14 mouse cellular contexts compared by ENCODE assay signal in genomic region chr3:34561709-34562108, GRCm38 (mm10).
DNase-seq lines count a peak whose midpoint lies in the region; ATAC-seq and TF ChIP-seq lines count a peak whose summit lies in the region.
"Had no signal": no experiment of that assay in that cellular context is flagged by ENCODE, and none has a peak within 500 bp of the region (broad histone marks: within the 10 kb centered on the region; RNA-seq: fewer than 3 reads in every experiment).

No protein-coding gene starts in this region.

- DNase-seq in left cerebral cortex, adult 2 months (ENCODE audit: extremely low spot score in 1 of 2, low spot score in 2 of 2), result no peak
- no peak for DNase-seq in left cerebral cortex, postnatal 10 days (ENCODE audit: extremely low spot score in 1 of 2, low spot score in 2 of 2)
- DNase-seq in thymus, postnatal 10 days (ENCODE audit: low spot score in 2 of 2), result no peak
- no peak for DNase-seq in right cerebral cortex, postnatal 14 days
- DNase-seq in lung, postnatal 14 days, result no peak
- DNase-seq: cerebellum, adult 8-10 months; gastrocnemius, adult 2 months; kidney, postnatal 25 days had no signal

- peak overlapping the region; percentile 4 for H3K4me3 ChIP-seq in left cerebral cortex, adult 2 months
- peak overlapping the region; percentile 28 for H3K4me3 ChIP-seq in hindbrain, embryonic 13.5 days
- peak overlapping the region; percentile 14 for H3K4me3 ChIP-seq in midbrain, embryonic 16.5 days (ENCODE audit: low read depth, low read length)
- H3K4me3 ChIP-seq in kidney, embryonic 16.5 days (ENCODE audit: low read length), result no peak overlapping the region
- H3K4me3 ChIP-seq: gastrocnemius, adult 2 months; heart, embryonic 13.5 days; liver, embryonic 12.5 days had no signal

- H3K36me3 ChIP-seq in hindbrain, embryonic 13.5 days, result no peaks in the 10 kb centered on the region
- H3K36me3 ChIP-seq in midbrain, embryonic 16.5 days (ENCODE audit: control insufficient read depth, insufficient read depth, low read length), result no peaks in the 10 kb centered on the region
- H3K36me3 ChIP-seq in kidney, embryonic 16.5 days (ENCODE audit: insufficient read depth, low read length), result no peaks in the 10 kb centered on the region
- H3K36me3 ChIP-seq: heart, embryonic 13.5 days; liver, embryonic 12.5 days had no signal

- no peaks in the 10 kb centered on the region for H3K27me3 ChIP-seq in hindbrain, embryonic 13.5 days
- H3K27me3 ChIP-seq in midbrain, embryonic 16.5 days (ENCODE audit: control insufficient read depth, insufficient read depth, low read depth, low read length), result no peaks in the 10 kb centered on the region
- no peaks in the 10 kb centered on the region for H3K27me3 ChIP-seq in kidney, embryonic 16.5 days (ENCODE audit: insufficient read depth, low read length)
- H3K27me3 ChIP-seq: heart, embryonic 13.5 days; liver, embryonic 12.5 days had no signal

- no peaks in the 10 kb centered on the region for H3K9me3 ChIP-seq in hindbrain, embryonic 13.5 days
- no peaks in the 10 kb centered on the region for H3K9me3 ChIP-seq in midbrain, embryonic 16.5 days (replicated peaks; ENCODE audit: control insufficient read depth, low read length, poor library complexity, severe bottlenecking)
- H3K9me3 ChIP-seq in kidney, embryonic 16.5 days (ENCODE audit: low read length), result no peaks in the 10 kb centered on the region
- H3K9me3 ChIP-seq: heart, embryonic 13.5 days; liver, embryonic 12.5 days had no signal

- TF ChIP-seq CTCF in left cerebral cortex, adult 2 months (IDR thresholded peaks at IDR 0.05), result no peak

- H3K27ac ChIP-seq in left cerebral cortex, adult 2 months, result no peak overlapping the region; the same call in 1 of the 2 replicates
- peak overlapping the region; percentile 70 for H3K27ac ChIP-seq in hindbrain, embryonic 13.5 days
- peak overlapping the region; percentile 64 for H3K27ac ChIP-seq in midbrain, embryonic 16.5 days (ENCODE audit: low read length)
- H3K27ac ChIP-seq in kidney, embryonic 16.5 days (ENCODE audit: low read length), result no peak overlapping the region
- H3K27ac ChIP-seq: gastrocnemius, adult 2 months; heart, embryonic 13.5 days; liver, embryonic 12.5 days; macrophage had no signal

- WGBS in hindbrain, embryonic 13.5 days, result 11% methylated on average over 5 of the region's 5 CpGs
- WGBS in midbrain, embryonic 16.5 days, result 13% methylated on average over 5 of the region's 5 CpGs
- 42% methylated on average over 5 of the region's 5 CpGs for WGBS in kidney, embryonic 16.5 days

- H3K4me1 ChIP-seq in hindbrain, embryonic 13.5 days (replicated peaks), result peaks cover 21% of the 10 kb centered on the region
- H3K4me1 ChIP-seq in midbrain, embryonic 16.5 days (ENCODE audit: control insufficient read depth, insufficient read depth, low read length), result peaks cover 6% of the 10 kb centered on the region
- H3K4me1 ChIP-seq in kidney, embryonic 16.5 days (ENCODE audit: insufficient read depth, low read length), result no peaks in the 10 kb centered on the region
- H3K4me1 ChIP-seq: heart, embryonic 13.5 days; liver, embryonic 12.5 days had no signal

- ATAC-seq in hindbrain, embryonic 13.5 days (ENCODE audit: low FRiP score), result peak; percentile 57
- peak; percentile 23; the same call in 1 of the 2 replicates for ATAC-seq in midbrain, embryonic 16.5 days
- ATAC-seq in kidney, embryonic 16.5 days (ENCODE audit: low FRiP score, low TSS enrichment), result no peak
- ATAC-seq: liver, embryonic 12.5 days had no signal

- H3K4me2 ChIP-seq in hindbrain, embryonic 13.5 days, result peak overlapping the region; percentile 29
- H3K4me2 ChIP-seq in midbrain, embryonic 16.5 days (ENCODE audit: low read length), result peak overlapping the region; percentile 28
- no peak overlapping the region for H3K4me2 ChIP-seq in kidney, embryonic 16.5 days (replicated peaks; ENCODE audit: low read depth, low read length)
- H3K4me2 ChIP-seq: heart, embryonic 13.5 days; liver, embryonic 12.5 days had no signal

- intact Hi-C loops in left cerebral cortex, adult 2 months (cut with DNase I), result loop anchor here (2.0 kb wide), 2 partner anchors 77 to 117 kb away; no protein-coding TSS in a partner anchor
- intact Hi-C loops in left cerebral cortex, postnatal 10 days (cut with DNase I), result loop anchor here (2.0 to 5.0 kb wide), 2 partner anchors 77 to 119 kb away; no protein-coding TSS in a partner anchor

- H3K9ac ChIP-seq in hindbrain, embryonic 13.5 days, result peak overlapping the region; percentile 46; the same call in 1 of the 2 replicates
- H3K9ac ChIP-seq in midbrain, embryonic 16.5 days (ENCODE audit: low read depth, low read length), result 0 out of 2 replicates have a peak overlapping the region, but pooled peaks have one; percentile 46
- H3K9ac ChIP-seq in kidney, embryonic 16.5 days (replicated peaks; ENCODE audit: low read length), result no peak overlapping the region
- H3K9ac ChIP-seq: heart, embryonic 13.5 days; liver, embryonic 12.5 days had no signal

Comparison
In these comparisons a context has a peak if more than half of its experiments do, and no peak if none do; other contexts are left out.
1. H3K27ac ChIP-seq: peak in hindbrain, embryonic 13.5 days (single experiment) and midbrain, embryonic 16.5 days (single experiment); none in left cerebral cortex, adult 2 months (single experiment) and kidney, embryonic 16.5 days (single experiment).